Mouse (Mus musculus) spleen, adult 12 weeks (tissue): Measurements from ENCODE around the gene Tnfrsf17.
"Not testable (repeated sequence)": the region's sequence is repeated elsewhere in the genome, so short reads cannot be mapped to it uniquely, and the experiment has no call there.

Source experiments
- DNase-seq: peaks from one replicate; pipeline ENCODE4 v3.0.0; 2022; ENCODE audit warnings: low spot score

Gene Tnfrsf17

DNA sequence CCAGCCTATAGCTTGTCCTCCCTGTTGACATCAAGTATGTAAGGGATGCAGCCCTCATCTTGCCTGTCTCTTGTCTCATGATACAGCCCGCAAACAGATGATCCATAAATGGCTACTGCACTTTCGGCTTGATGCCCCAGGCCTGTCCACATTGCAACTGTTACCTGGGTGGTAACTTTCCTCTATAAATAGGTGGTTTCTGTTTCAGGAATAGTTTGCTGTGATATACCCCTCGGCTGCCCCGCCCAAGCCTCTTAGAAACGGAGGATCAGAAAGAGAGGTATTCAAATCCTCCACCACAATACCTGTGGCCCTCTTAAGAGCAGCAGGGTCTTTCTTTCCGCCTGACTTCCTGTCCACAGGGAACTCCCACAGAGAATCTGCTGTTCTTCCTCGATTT lies at the start of gene Tnfrsf17:
Gene Tnfrsf17 (plus strand): TSS at position 301 of the 400 bp plus-strand sequence.
- no peak for DNase-seq

DNA sequence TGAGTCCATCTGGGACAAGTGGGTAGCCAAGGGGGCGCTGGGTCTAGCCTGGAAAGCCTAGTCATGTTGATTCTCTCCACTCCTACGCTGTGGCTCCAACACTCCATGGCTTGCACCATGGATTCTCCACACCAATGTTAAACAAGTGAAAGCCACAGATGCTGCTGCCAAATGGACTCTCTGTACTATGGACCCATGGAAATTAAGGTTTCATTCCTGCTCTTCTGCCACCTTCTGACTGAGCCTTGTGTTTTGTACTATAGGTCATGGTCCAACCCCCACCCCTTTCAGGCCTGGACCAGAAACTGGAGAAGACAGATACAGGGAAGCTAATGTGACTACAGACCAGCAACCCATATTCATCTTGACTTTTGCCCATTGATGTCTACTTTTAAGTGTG lies 47.1 kb upstream of the Tnfrsf17 start:
- no peak for DNase-seq

GRCm38 (mm10) chr16:11269808-11270207 lies 43.8 kb upstream of the Tnfrsf17 start:
- no peak for DNase-seq

- DNase-seq: no peak
Observed at GRCm38 (mm10) chr16:11270642-11271041, 43.0 kb upstream of the Tnfrsf17 start.

DNA sequence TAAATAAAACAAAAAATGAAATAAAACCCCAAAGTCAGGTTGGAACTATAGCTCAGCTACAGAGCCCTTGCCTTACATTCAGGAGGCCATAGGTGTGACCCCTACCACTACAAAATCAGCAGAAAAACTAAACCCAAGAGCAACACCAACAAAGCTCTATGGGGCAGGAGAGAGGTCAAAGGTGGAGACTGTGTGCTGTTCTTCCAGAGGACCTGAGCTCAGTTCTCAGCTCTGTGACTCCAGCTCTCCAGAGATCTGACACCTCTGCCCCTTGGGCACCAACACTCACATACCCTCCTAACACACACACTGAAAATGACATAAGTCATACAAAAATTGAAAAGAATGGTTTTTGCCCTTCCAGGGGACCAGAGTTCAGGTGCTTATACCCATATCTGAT lies 42.5 kb upstream of the Tnfrsf17 start:
- DNase-seq: no peak

- no peak for DNase-seq
Observed at GRCm38 (mm10) chr16:11276888-11277287, 36.7 kb upstream of the Tnfrsf17 start.

DNA sequence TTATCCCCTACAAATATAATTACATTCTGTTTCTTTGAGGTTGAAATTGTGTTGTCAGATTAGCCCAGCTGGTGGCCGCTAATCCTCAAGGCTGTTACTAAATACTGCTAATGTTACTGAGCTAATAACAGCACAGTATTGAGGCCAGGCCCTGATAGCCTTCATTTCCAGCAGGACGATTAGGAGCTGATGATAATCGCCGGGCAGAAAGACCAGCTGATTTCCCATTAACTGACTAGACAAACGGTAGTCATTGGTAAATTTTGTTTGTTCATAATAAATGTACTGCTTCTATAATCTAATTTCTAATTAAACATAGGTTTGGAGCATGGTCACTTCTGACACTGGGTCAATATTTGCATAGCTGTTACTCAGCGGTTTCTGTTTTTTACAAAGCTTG lies 34.8 kb upstream of the Tnfrsf17 start:
- DNase-seq: no peak

GRCm38 (mm10) chr16:11282655-11283232 lies 30.9 kb upstream of the Tnfrsf17 start:
- no peak for DNase-seq

GRCm38 (mm10) chr16:11284881-11285280 lies 28.7 kb upstream of the Tnfrsf17 start:
- DNase-seq: no peak

DNA sequence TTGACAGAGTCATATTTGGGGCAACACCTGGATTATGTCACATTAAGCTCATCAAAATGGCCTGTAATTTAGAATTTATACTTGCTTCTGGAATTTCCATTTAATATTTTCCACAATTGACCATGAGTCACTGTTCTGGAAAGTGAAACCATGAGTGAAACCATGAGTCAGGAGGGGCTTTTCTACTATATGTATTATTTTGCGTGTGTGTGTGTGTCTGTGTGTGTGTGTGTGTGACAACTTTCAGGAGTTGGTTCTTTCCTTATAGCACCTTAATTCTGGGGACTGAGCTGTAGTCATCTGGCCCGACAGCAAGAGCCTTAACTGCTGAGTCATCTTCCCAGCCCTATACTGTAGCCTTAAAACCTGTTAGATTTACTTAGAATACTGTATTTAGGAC lies 27.7 kb upstream of the Tnfrsf17 start:
- DNase-seq: no peak

GRCm38 (mm10) chr16:11288873-11289272 lies 24.7 kb upstream of the Tnfrsf17 start:
- DNase-seq: not testable (repeated sequence)

DNA sequence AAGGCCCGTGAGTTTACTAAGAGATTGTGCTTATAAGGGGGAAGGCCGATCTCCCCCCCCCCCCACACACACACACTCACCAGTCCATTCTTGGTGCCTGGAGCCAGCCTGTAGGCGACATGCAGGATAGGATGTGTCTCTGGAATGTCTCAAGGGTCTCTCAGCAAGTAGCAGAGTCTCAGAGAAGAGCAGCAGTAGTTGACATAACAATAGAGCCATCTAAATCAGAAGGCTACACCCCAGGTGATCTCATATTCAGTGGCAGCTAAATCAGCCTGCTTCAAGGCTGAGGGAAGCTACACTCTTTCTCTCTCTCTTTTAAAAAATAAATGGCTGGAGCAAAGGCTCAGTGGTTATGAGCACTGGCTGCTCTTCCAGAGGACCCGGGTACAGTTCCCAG lies 18.0 kb upstream of the Tnfrsf17 start:
- not testable (repeated sequence) for DNase-seq

- not testable (repeated sequence) for DNase-seq
Observed at GRCm38 (mm10) chr16:11297700-11298099, 15.9 kb upstream of the Tnfrsf17 start.

- no peak for DNase-seq
Observed at GRCm38 (mm10) chr16:11303741-11304140, 9.9 kb upstream of the Tnfrsf17 start.

- DNase-seq: no peak
Observed at GRCm38 (mm10) chr16:11305531-11305930, 8.1 kb upstream of the Tnfrsf17 start.

DNA sequence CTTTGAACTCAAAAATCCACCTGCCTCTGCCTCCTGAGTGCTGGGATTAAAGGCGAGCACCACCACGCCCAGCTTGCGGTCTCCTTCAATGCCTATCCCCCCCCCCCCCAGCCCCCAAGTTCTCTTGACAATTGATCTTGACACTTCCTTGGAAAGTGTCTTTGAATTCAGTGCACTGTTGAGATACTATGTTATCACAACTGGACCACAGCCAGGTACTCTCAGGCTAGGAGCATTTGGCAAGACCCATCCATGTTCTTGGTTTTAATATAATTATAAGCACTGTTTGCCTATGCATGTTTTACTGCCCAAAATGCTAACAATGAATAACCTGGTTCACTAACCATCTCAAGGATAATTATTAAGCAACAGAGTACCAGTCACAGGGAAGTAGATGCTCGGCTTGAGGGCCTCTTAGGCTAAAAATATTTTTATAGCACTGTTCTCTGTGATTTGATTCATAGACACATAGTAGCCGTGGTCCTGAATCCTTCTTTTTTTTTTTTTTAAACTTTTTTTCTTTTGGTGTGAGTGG lies 2.2 kb downstream of the Tnfrsf17 start:
- no peak for DNase-seq

GRCm38 (mm10) chr16:11316748-11317147 lies 3.1 kb downstream of the Tnfrsf17 start:
- no peak for DNase-seq

- no peak for DNase-seq
Observed at GRCm38 (mm10) chr16:11317324-11317723, 3.7 kb downstream of the Tnfrsf17 start.

GRCm38 (mm10) chr16:11322409-11323323 lies 9.1 kb downstream of the Tnfrsf17 start, which contains the start of gene Snx29:
Snx29 (plus strand) TSS chr16:11322908.
- DNase-seq: peak; percentile 96

DNA sequence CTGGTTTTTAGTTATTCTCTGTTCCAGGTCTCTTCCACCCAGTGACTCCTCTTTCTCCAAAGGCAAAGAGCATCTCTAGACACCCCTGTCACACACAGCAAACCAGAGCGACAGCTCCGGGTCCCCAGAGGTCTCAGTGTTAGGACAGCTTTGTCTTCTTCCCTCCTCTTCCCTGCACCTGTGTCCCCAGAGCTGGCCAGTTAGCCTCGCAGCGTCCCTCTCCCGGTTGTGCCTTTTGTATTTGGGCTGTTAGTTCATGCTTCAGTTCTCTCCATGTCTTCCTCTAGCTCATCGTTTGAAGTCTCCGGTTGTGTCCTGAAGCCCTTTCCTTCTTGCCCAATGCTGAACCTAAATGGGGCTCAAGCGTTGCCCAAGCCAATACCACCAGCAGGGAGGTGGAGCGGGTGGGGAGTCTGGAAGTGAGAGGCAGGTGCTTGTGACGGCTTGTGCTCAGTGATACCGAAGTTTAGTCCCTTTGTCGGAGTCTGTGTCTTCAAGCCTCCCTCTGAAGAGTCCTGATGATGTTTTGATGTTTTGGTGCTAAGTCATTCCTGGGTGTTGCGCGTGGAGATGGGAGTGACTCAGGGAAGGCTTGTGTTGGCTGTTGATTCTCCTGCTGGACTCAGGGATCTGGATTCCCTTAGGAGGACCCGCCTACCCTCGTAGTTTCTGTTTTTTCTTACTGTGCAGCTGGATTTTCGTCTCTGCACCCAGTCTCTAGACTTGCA lies 9.9 kb downstream of the Tnfrsf17 start:
- peak; percentile 14 for DNase-seq

DNA sequence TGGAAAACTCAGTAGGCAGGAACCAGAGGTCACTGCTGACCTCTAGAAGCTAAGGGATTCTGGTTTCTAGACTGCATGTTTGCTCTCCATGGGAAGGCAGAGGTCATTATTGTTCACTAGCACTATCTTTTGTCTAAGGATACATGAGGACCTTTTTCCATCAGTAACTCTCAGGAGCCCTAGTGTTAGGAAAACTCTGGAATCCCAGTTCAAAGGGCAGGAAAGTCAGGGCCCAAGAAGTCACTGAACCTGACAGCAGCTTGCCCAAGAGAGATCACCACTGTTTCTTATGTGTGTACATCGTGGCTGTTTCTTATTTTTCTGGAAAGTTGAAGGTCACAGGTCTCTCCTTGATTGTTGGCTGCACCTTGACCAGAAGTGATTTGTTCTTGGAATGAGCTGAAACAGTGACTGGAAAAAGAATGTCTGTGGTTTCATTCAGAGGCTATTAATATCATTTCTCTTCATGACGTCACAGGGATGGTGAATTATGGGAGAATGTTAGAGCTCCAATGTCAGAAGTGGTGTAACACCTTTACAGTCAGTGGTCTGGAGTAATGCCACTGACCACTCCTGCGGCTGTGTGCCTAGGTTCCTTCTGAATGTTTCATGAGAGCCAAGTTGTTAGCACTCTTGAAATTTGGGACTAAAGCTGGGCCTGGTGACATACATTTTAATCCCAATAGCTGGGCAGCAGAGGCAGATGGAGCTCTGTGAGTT lies 16.6 kb downstream of the Tnfrsf17 start:
- no peak for DNase-seq

GRCm38 (mm10) chr16:11331030-11331429 lies 17.4 kb downstream of the Tnfrsf17 start:
- no peak for DNase-seq
